Comparison of ENCODE assay signal across 8 mouse cellular contexts in the genomic region with DNA sequence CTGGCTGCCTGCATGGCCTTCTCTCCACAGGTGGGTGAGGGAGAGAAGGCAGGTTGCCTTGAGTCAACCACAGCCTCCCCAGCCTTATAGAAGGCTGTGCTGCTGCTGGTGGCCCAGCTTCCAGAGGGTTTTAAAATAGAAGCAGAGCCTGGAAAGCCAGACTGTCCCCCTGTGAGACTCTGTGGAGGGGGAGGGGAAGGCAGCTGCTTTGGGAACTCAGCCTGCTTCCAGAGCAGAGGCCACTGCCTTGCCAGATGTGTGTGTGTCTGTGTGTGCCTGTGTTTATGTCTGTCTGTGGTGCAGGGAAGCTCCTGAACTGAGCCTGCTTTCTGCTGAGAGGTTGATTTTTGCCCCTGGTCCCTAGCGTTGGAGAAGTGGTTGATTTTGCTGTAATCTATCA. TPM values are rescaled to one million over a fixed set of nuclear protein-coding genes. Genes with fewer than 3 reads are reported as not detected.
A peak's percentile ranks its signal among the peaks of the same experiment; 100 is the strongest.
DNase-seq lines count a peak whose midpoint lies in the region; ATAC-seq and TF ChIP-seq lines count a peak whose summit lies in the region.

No protein-coding gene starts in this region.

- peak overlapping the region; percentile 73 for H3K27ac ChIP-seq in lung, embryonic 15.5 days
- peak overlapping the region; percentile 73; the same call in 1 of the 2 replicates for H3K27ac ChIP-seq in embryonic facial prominence, embryonic 15.5 days (replicated peaks)
- H3K27ac ChIP-seq in liver, embryonic 14.5 days: no peak overlapping the region
- H3K27ac ChIP-seq in forebrain, embryonic 10.5 days: no peak overlapping the region

- peak; percentile 28; the same call in 1 of the 2 replicates for ATAC-seq in lung, embryonic 15.5 days (ENCODE audit: borderline replicate concordance, extremely low read depth, low FRiP score, low TSS enrichment)
- no peak for ATAC-seq in embryonic facial prominence, embryonic 15.5 days (ENCODE audit: insufficient number of reproducible peaks, low FRiP score, low TSS enrichment, low read depth)
- no peak for ATAC-seq in liver, embryonic 14.5 days (ENCODE audit: insufficient read depth)

- H3K4me2 ChIP-seq in lung, embryonic 15.5 days: no peak overlapping the region; the same call in 1 of the 2 replicates
- no peak overlapping the region; the same call in 1 of the 2 replicates for H3K4me2 ChIP-seq in embryonic facial prominence, embryonic 15.5 days (replicated peaks)
- H3K4me2 ChIP-seq in liver, embryonic 14.5 days (ENCODE audit: low read depth): no peak overlapping the region; the same call in 1 of the 2 replicates

- no peak overlapping the region for H3K9ac ChIP-seq in lung, embryonic 15.5 days
- no peak overlapping the region for H3K9ac ChIP-seq in embryonic facial prominence, embryonic 15.5 days
- peak overlapping the region; percentile 18; the same call in 1 of the 2 replicates for H3K9ac ChIP-seq in liver, embryonic 14.5 days (replicated peaks)

- intact Hi-C loops in heart, postnatal 10 days (cut with DNase I): no loop called here

- H3K4me3 ChIP-seq in lung, embryonic 15.5 days: no peak overlapping the region
- 0 out of 2 replicates have a peak overlapping the region, but pooled peaks have one; percentile 4 for H3K4me3 ChIP-seq in embryonic facial prominence, embryonic 15.5 days (replicated peaks)
- H3K4me3 ChIP-seq in liver, embryonic 14.5 days (ENCODE audit: insufficient read depth in 1 of 2, low read depth in 2 of 2, low read length in 2 of 2): no peak overlapping the region
- H3K4me3 ChIP-seq in forebrain, embryonic 10.5 days: no peak overlapping the region

- no peak for TF ChIP-seq EP300 in liver, embryonic 14.5 days (IDR thresholded peaks at IDR 0.05; ENCODE audit: low read depth)

- TF ChIP-seq CTCF in liver, embryonic 14.5 days (IDR thresholded peaks at IDR 0.05; ENCODE audit: low read depth): no peak

- no peaks in the 10 kb centered on the region for H3K9me3 ChIP-seq in lung, embryonic 15.5 days
- H3K9me3 ChIP-seq in embryonic facial prominence, embryonic 15.5 days (replicated peaks): no peaks in the 10 kb centered on the region
- H3K9me3 ChIP-seq in liver, embryonic 14.5 days (ENCODE audit: control insufficient read depth, low read length): no peaks in the 10 kb centered on the region
- no peaks in the 10 kb centered on the region for H3K9me3 ChIP-seq in forebrain, embryonic 10.5 days

- no peaks in the 10 kb centered on the region for H3K27me3 ChIP-seq in lung, embryonic 15.5 days
- no peaks in the 10 kb centered on the region for H3K27me3 ChIP-seq in embryonic facial prominence, embryonic 15.5 days
- H3K27me3 ChIP-seq in liver, embryonic 14.5 days (ENCODE audit: control insufficient read depth, insufficient read depth, low read length): no peaks in the 10 kb centered on the region
- no peaks in the 10 kb centered on the region for H3K27me3 ChIP-seq in forebrain, embryonic 10.5 days (ENCODE audit: poor library complexity, severe bottlenecking)

- no peak for DNase-seq in lung, postnatal 25 days (ENCODE audit: low spot score)
- DNase-seq in heart, postnatal 10 days: peak; percentile 84 to 90
- no peak for DNase-seq in liver, embryonic 14.5 days (ENCODE audit: low read depth in 3 of 3, low spot score in 3 of 3)
- no peak for DNase-seq in testis, postnatal 10 days (ENCODE audit: low spot score)
- DNase-seq in forebrain, embryonic 10.5 days (ENCODE audit: extremely low spot score, low spot score): no peak
- no peak for DNase-seq in adrenal gland, adult 2 months

- 27% methylated on average over 1 of the region's 1 CpGs for WGBS in lung, embryonic 15.5 days
- 60% methylated on average over 1 of the region's 1 CpGs for WGBS in embryonic facial prominence, embryonic 15.5 days
- 51% methylated on average over 1 of the region's 1 CpGs for WGBS in liver, embryonic 14.5 days (ENCODE audit: insufficient replicate concordance)
- whole genome bisulfite sequencing in forebrain, embryonic 10.5 days: 79% methylated on average over 1 of the region's 1 CpGs

- H3K36me3 ChIP-seq in lung, embryonic 15.5 days: no peaks in the 10 kb centered on the region
- no peaks in the 10 kb centered on the region for H3K36me3 ChIP-seq in embryonic facial prominence, embryonic 15.5 days
- no peaks in the 10 kb centered on the region for H3K36me3 ChIP-seq in liver, embryonic 14.5 days (replicated peaks; ENCODE audit: control insufficient read depth, insufficient read depth, low read depth)
- H3K36me3 ChIP-seq in forebrain, embryonic 10.5 days (replicated peaks): peaks cover 15% of the 10 kb centered on the region; the same call in 1 of the 2 replicates

- peaks cover 70% of the 10 kb centered on the region for H3K4me1 ChIP-seq in lung, embryonic 15.5 days
- H3K4me1 ChIP-seq in embryonic facial prominence, embryonic 15.5 days: peaks cover 73% of the 10 kb centered on the region
- peaks cover 18 to 38% of the 10 kb centered on the region in 2 experiments for H3K4me1 ChIP-seq in liver, embryonic 14.5 days (replicated peaks; ENCODE audit: control insufficient read depth in 2 of 2, insufficient read depth in 2 of 2, low read length in 1 of 2)
- peaks cover 48% of the 10 kb centered on the region for H3K4me1 ChIP-seq in forebrain, embryonic 10.5 days

RNA-seq across cellular contexts. Expression of a gene that starts 4.5 kb away (rescaled TPM):
- 256 and 265 TPM in 2 replicates for polyA plus RNA-seq in lung, embryonic 15.5 days (2015; fragmentation: Nextera tagmentation; extraction: Ambion mirVana)
- polyA plus RNA-seq in embryonic facial prominence, embryonic 15.5 days (2015; fragmentation: Nextera tagmentation; extraction: Ambion mirVana): 267 and 268 TPM in 2 replicates
- 100 to 1,000 TPM; 861 to 884 TPM for total RNA-seq in heart, postnatal 10 days (2021)
- polyA plus RNA-seq in liver, embryonic 14.5 days (2012; rRNA removed): 47.0 and 58.9 TPM in 2 replicates
- polyA plus RNA-seq in liver, embryonic 14.5 days (2014; fragmentation: Nextera tagmentation; extraction: Ambion mirVana): 102 and 106 TPM in 2 replicates
- 214 and 224 TPM in 2 replicates for polyA plus RNA-seq in forebrain, embryonic 10.5 days (2016; fragmentation: Nextera tagmentation; extraction: Ambion mirVana)
- total RNA-seq in adrenal gland, adult 2 months (2021): 100 to 1,000 TPM; 353 to 458 TPM
- 52.6 and 60.1 TPM in 2 replicates for polyA plus RNA-seq in adrenal gland, adult 2 months (2012; rRNA removed)

RNA-seq across cellular contexts. Expression of a gene that starts 31.1 kb away (rescaled TPM):
- polyA plus RNA-seq in lung, embryonic 15.5 days (2015; fragmentation: Nextera tagmentation; extraction: Ambion mirVana): 221 and 224 TPM in 2 replicates
- 201 and 210 TPM in 2 replicates for polyA plus RNA-seq in embryonic facial prominence, embryonic 15.5 days (2015; fragmentation: Nextera tagmentation; extraction: Ambion mirVana)
- 100 to 1,000 TPM; 111 to 117 TPM for total RNA-seq in heart, postnatal 10 days (2021)
- polyA plus RNA-seq in liver, embryonic 14.5 days (2012; rRNA removed): 26.6 and 31.3 TPM in 2 replicates
- polyA plus RNA-seq in liver, embryonic 14.5 days (2014; fragmentation: Nextera tagmentation; extraction: Ambion mirVana): 44.7 and 49.8 TPM in 2 replicates
- polyA plus RNA-seq in forebrain, embryonic 10.5 days (2016; fragmentation: Nextera tagmentation; extraction: Ambion mirVana): 161 and 165 TPM in 2 replicates
- 100 to 1,000 TPM; 142 to 144 TPM for total RNA-seq in adrenal gland, adult 2 months (2021)
- polyA plus RNA-seq in adrenal gland, adult 2 months (2012; rRNA removed): 241 and 242 TPM in 2 replicates

Comparison
In these comparisons a context has a peak if more than half of its experiments do, and no peak if none do; other contexts are left out.
1. H3K27ac ChIP-seq: peak in lung, embryonic 15.5 days (single experiment) and embryonic facial prominence, embryonic 15.5 days (single experiment); none in liver, embryonic 14.5 days (single experiment) and forebrain, embryonic 10.5 days (single experiment).
2. DNase-seq: peak in heart, postnatal 10 days (2 of 2); none in lung, postnatal 25 days (single experiment), liver, embryonic 14.5 days (0 of 3), testis, postnatal 10 days (single experiment), forebrain, embryonic 10.5 days (single experiment) and adrenal gland, adult 2 months (single experiment).